Mouse (Mus musculus): ENCODE data around the gene Hfm1. TPM values are rescaled to one million over a fixed set of nuclear protein-coding genes. Genes with fewer than 3 reads are reported as not detected.

The Hfm1 gene
- polyA plus RNA-seq (2012; ENCODE audit: insufficient read depth, low replicate concordance): 0.16 TPM in 1 of 2 replicates, not detected in the other

- peak within 1 kb of the TSS; percentile 91 for H3K4me3 ChIP-seq (replicated peaks)
- TF ChIP-seq GATA1 (IDR thresholded peaks at IDR 0.05; ENCODE audit: borderline replicate concordance, low read length) (no peak), FLI1 (IDR thresholded peaks at IDR 0.05; ENCODE audit: low read length) (no peak)
- no peaks in the 10 kb centered on the region for H3K36me3 ChIP-seq (replicated peaks; ENCODE audit: low read length)
- no peaks in the 10 kb centered on the region for H3K9me3 ChIP-seq
- peaks cover 3% of the 10 kb centered on the region for H3K27me3 ChIP-seq (replicated peaks)
- H3K4me1 ChIP-seq: peaks cover 15% of the 10 kb centered on the region
Measured at GRCm38 (mm10) chr5:106925488-106926368, at the start of gene Hfm1. Hfm1 (minus strand) TSS chr5:106926321.

GRCm38 (mm10) chr5:106973883-106974282 is 47.8 kb upstream of the Hfm1 start:
- H3K9me3 ChIP-seq: no peaks in the 10 kb centered on the region
- TF ChIP-seq FLI1 (IDR thresholded peaks at IDR 0.05; ENCODE audit: low read length): no peak
- H3K4me3 ChIP-seq (replicated peaks): no peak overlapping the region
- peaks cover 93% of the 10 kb centered on the region for H3K36me3 ChIP-seq (replicated peaks; ENCODE audit: low read length)
- H3K27me3 ChIP-seq (replicated peaks): no peaks in the 10 kb centered on the region
- H3K4me1 ChIP-seq: peaks cover 7% of the 10 kb centered on the region; the same call in 1 of the 2 replicates

GRCm38 (mm10) chr5:106967578-106967977 is 41.5 kb upstream of the Hfm1 start:
- Histone ChIP-seq H3K27me3 (replicated peaks) (no peaks in the 10 kb centered on the region), H3K36me3 (replicated peaks; ENCODE audit: low read length) (peaks cover 41% of the 10 kb centered on the region), H3K4me1 (peaks cover 34% of the 10 kb centered on the region), H3K9me3 (no peaks in the 10 kb centered on the region), H3K4me3 (replicated peaks) (no peak overlapping the region)
- TF ChIP-seq GATA1 (IDR thresholded peaks at IDR 0.05; ENCODE audit: borderline replicate concordance, low read length) (no peak), FLI1 (IDR thresholded peaks at IDR 0.05; ENCODE audit: low read length) (no peak)

GRCm38 (mm10) chr5:106966443-106966842 is 40.3 kb upstream of the Hfm1 start:
- TF ChIP-seq GATA1 (IDR thresholded peaks at IDR 0.05; ENCODE audit: borderline replicate concordance, low read length) (no peak), FLI1 (IDR thresholded peaks at IDR 0.05; ENCODE audit: low read length) (no peak)
- H3K36me3 ChIP-seq (replicated peaks; ENCODE audit: low read length): peaks cover 30% of the 10 kb centered on the region
- no peaks in the 10 kb centered on the region for H3K9me3 ChIP-seq
- H3K27me3 ChIP-seq (replicated peaks): no peaks in the 10 kb centered on the region
- peaks cover 37% of the 10 kb centered on the region for H3K4me1 ChIP-seq
- no peak overlapping the region for H3K4me3 ChIP-seq (replicated peaks)

- Histone ChIP-seq H3K36me3 (replicated peaks; ENCODE audit: low read length) (peaks cover 12% of the 10 kb centered on the region), H3K9me3 (0 out of 2 replicates have a peak, but pooled peaks cover 1% of the 10 kb centered on the region), H3K4me3 (replicated peaks) (peak overlapping the region; percentile 92), H3K27me3 (replicated peaks) (no peaks in the 10 kb centered on the region), H3K4me1 (peaks cover 34% of the 10 kb centered on the region)
- TF ChIP-seq GATA1 (IDR thresholded peaks at IDR 0.05; ENCODE audit: borderline replicate concordance, low read length) (no peak), FLI1 (IDR thresholded peaks at IDR 0.05; ENCODE audit: low read length) (peak; percentile 4; the same call in 1 of the 2 replicates)
Measured at GRCm38 (mm10) chr5:106964513-106965014, 38.4 kb upstream of the Hfm1 start.

- Histone ChIP-seq H3K9me3 (0 out of 2 replicates have a peak, but pooled peaks cover 4% of the 10 kb centered on the region), H3K27me3 (replicated peaks) (no peaks in the 10 kb centered on the region), H3K36me3 (replicated peaks; ENCODE audit: low read length) (peaks cover 5% of the 10 kb centered on the region), H3K4me1 (peaks cover 36% of the 10 kb centered on the region), H3K4me3 (replicated peaks) (peak within 1 kb of the TSS; percentile 92)
- TF ChIP-seq GATA1 (IDR thresholded peaks at IDR 0.05; ENCODE audit: borderline replicate concordance, low read length) (no peak), FLI1 (IDR thresholded peaks at IDR 0.05; ENCODE audit: low read length) (peak; percentile 65; the same call in 1 of the 2 replicates)
Measured at GRCm38 (mm10) chr5:106963584-106964512, 37.7 kb upstream of the Hfm1 start, which contains the start of gene Cdc7. Cdc7 (plus strand) TSS chr5:106964322.

GRCm38 (mm10) chr5:106960451-106960850 is 34.3 kb upstream of the Hfm1 start:
- H3K9me3 ChIP-seq: 0 out of 2 replicates have a peak, but pooled peaks cover 4% of the 10 kb centered on the region
- TF ChIP-seq GATA1 (IDR thresholded peaks at IDR 0.05; ENCODE audit: borderline replicate concordance, low read length) (no peak), FLI1 (IDR thresholded peaks at IDR 0.05; ENCODE audit: low read length) (no peak)
- peaks cover 23% of the 10 kb centered on the region for H3K4me1 ChIP-seq
- no peaks in the 10 kb centered on the region for H3K36me3 ChIP-seq (replicated peaks; ENCODE audit: low read length)
- H3K4me3 ChIP-seq (replicated peaks): no peak overlapping the region
- peaks cover 4% of the 10 kb centered on the region for H3K27me3 ChIP-seq (replicated peaks)

GRCm38 (mm10) chr5:106959031-106959430 is 32.9 kb upstream of the Hfm1 start:
- Histone ChIP-seq H3K4me3 (replicated peaks) (no peak overlapping the region), H3K36me3 (replicated peaks; ENCODE audit: low read length) (no peaks in the 10 kb centered on the region), H3K27me3 (replicated peaks) (peaks cover 6% of the 10 kb centered on the region), H3K4me1 (peaks cover 14% of the 10 kb centered on the region), H3K9me3 (0 out of 2 replicates have a peak, but pooled peaks cover 4% of the 10 kb centered on the region)
- TF ChIP-seq GATA1 (IDR thresholded peaks at IDR 0.05; ENCODE audit: borderline replicate concordance, low read length): no peak
- no peak for TF ChIP-seq FLI1 (IDR thresholded peaks at IDR 0.05; ENCODE audit: low read length)

GRCm38 (mm10) chr5:106956467-106956866 is 30.3 kb upstream of the Hfm1 start:
- H3K36me3 ChIP-seq (replicated peaks; ENCODE audit: low read length): no peaks in the 10 kb centered on the region
- no peak overlapping the region for H3K4me3 ChIP-seq (replicated peaks)
- H3K27me3 ChIP-seq (replicated peaks): peaks cover 10% of the 10 kb centered on the region
- peaks cover 3% of the 10 kb centered on the region; the same call in 1 of the 2 replicates for H3K4me1 ChIP-seq
- H3K9me3 ChIP-seq: peaks cover 6% of the 10 kb centered on the region; the same call in 1 of the 2 replicates
- no peak for TF ChIP-seq GATA1 (IDR thresholded peaks at IDR 0.05; ENCODE audit: borderline replicate concordance, low read length)
- TF ChIP-seq FLI1 (IDR thresholded peaks at IDR 0.05; ENCODE audit: low read length): no peak

Data from megakaryocyte, embryonic 14.5 days (primary cell).